ENCODE assay signal across 30 mouse cellular contexts in the genomic region with DNA sequence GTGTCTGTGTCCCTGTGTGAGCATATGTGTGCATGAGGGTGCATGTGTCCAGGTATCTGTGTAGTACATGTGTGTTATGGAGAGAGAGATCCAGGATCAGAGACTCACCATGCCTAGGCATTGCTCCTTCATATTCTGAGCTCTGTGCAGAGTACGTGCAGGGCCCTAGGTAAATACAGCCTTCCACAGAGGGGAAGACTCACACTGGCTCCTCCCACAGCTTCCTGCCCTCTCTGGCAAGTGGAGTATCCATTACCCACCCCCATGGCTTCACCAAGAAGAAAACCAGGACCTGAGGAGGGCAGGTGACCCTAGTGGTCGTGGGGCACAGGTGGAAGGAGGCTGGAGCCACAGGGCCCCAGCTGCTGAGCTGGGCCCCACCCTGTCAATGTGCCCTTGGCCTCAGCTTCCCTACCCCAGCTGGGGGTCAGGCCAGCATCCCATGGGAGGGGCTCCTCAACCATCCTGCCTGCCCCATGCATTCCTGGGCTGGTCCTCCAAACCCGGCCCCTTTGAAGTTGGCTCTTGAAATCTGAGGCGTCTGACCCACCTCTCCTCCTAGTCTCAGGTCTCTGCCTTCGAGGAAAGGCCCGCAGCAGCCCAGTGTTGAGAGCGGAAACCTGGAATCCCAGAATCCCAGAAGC. TPM values are rescaled to one million over a fixed set of nuclear protein-coding genes. Genes with fewer than 3 reads are reported as not detected.
DNase-seq lines count a peak whose midpoint lies in the region; ATAC-seq lines count a peak whose summit lies in the region.
"Had no signal": no experiment of that assay in that cellular context is flagged by ENCODE, and none has a peak within 500 bp of the region (broad histone marks: within the 10 kb centered on the region; RNA-seq: fewer than 3 reads in every experiment).

No protein-coding gene starts in this region.

- no peak overlapping the region for H3K9ac ChIP-seq in heart, embryonic 11.5 days (ENCODE audit: low read depth, low read length)
- no peak overlapping the region for H3K9ac ChIP-seq in lung, embryonic 15.5 days
- H3K9ac ChIP-seq: forebrain, embryonic 13.5 days; heart, embryonic 12.5 days; heart, embryonic 15.5 days; hindbrain, embryonic 13.5 days; intestine, embryonic 15.5 days had no signal

- H3K27me3 ChIP-seq in heart, embryonic 11.5 days (ENCODE audit: control insufficient read depth, insufficient read depth, low read length), result peaks cover 39% of the 10 kb centered on the region
- H3K27me3 ChIP-seq in lung, embryonic 15.5 days, result peaks cover 4% of the 10 kb centered on the region; the same call in 1 of the 2 replicates
- peaks cover 89% of the 10 kb centered on the region for H3K27me3 ChIP-seq in embryonic facial prominence, embryonic 10.5 days (replicated peaks; ENCODE audit: low read depth, poor library complexity, severe bottlenecking)
- H3K27me3 ChIP-seq in limb, embryonic 10.5 days (ENCODE audit: low read depth, poor library complexity, severe bottlenecking), result peaks cover 94% of the 10 kb centered on the region

- DNase-seq in heart, adult 18-20 months, result no peak
- DNase-seq in lung, postnatal 4 days, result no peak
- peak; percentile 63 for DNase-seq in embryonic facial prominence, embryonic 10.5 days (ENCODE audit: low spot score)
- peak; percentile 45 for DNase-seq in limb, embryonic 10.5 days (ENCODE audit: low spot score)
- DNase-seq in frontal cortex, adult 2 months (ENCODE audit: extremely low spot score in 1 of 2, low spot score in 1 of 2), result no peak
- DNase-seq: adrenal gland, adult 8-10 months; adrenal gland, postnatal 25 days; cerebellum, adult 11-12 months; cerebellum, adult 8-10 months; cerebellum, postnatal 10 days; cerebellum, postnatal 36 days; gastrocnemius, adult 2 months; gastrocnemius, postnatal 14 days; heart, adult 2 months; heart, postnatal 10 days; heart, postnatal 36 days had no signal

- 0 out of 2 replicates have a peak, but pooled peaks have one; percentile 14 for ATAC-seq in heart, embryonic 11.5 days (replicated peaks; ENCODE audit: insufficient number of reproducible peaks, low FRiP score, low TSS enrichment)
- peak; percentile 52; the same call in 1 of the 2 replicates for ATAC-seq in lung, embryonic 15.5 days (ENCODE audit: borderline replicate concordance, extremely low read depth, low FRiP score, low TSS enrichment)
- ATAC-seq: activated CD4-positive, CD25-positive, alpha-beta regulatory T cell, adult 4 months; CD4-positive, CD25-positive, alpha-beta regulatory T cell, adult 4 months; forebrain, embryonic 13.5 days; forebrain, embryonic 16.5 days; hindbrain, embryonic 16.5 days; intestine, embryonic 15.5 days had no signal

- H3K4me2 ChIP-seq in heart, embryonic 11.5 days, result no peak overlapping the region
- H3K4me2 ChIP-seq in lung, embryonic 15.5 days, result no peak overlapping the region
- H3K4me2 ChIP-seq: forebrain, embryonic 13.5 days; heart, embryonic 12.5 days; heart, embryonic 15.5 days; hindbrain, embryonic 13.5 days; intestine, embryonic 15.5 days had no signal

- H3K4me3 ChIP-seq in heart, embryonic 11.5 days (ENCODE audit: low read depth, low read length), result no peak overlapping the region
- no peak overlapping the region for H3K4me3 ChIP-seq in lung, embryonic 15.5 days
- 0 out of 2 replicates have a peak overlapping the region, but pooled peaks have one; percentile 6 for H3K4me3 ChIP-seq in embryonic facial prominence, embryonic 10.5 days
- H3K4me3 ChIP-seq in limb, embryonic 10.5 days, result no peak overlapping the region
- H3K4me3 ChIP-seq: forebrain, embryonic 10.5 days; forebrain, embryonic 13.5 days; gastrocnemius, adult 2 months; heart, adult 2 months; heart, embryonic 12.5 days; heart, embryonic 15.5 days; hindbrain, embryonic 10.5 days; hindbrain, embryonic 13.5 days; intestine, embryonic 15.5 days had no signal

- H3K36me3 ChIP-seq in heart, embryonic 11.5 days (ENCODE audit: control insufficient read depth, insufficient read depth, low read length), result no peaks in the 10 kb centered on the region
- H3K36me3 ChIP-seq in lung, embryonic 15.5 days, result no peaks in the 10 kb centered on the region
- no peaks in the 10 kb centered on the region for H3K36me3 ChIP-seq in embryonic facial prominence, embryonic 10.5 days (replicated peaks)
- no peaks in the 10 kb centered on the region for H3K36me3 ChIP-seq in limb, embryonic 10.5 days
- H3K36me3 ChIP-seq: forebrain, embryonic 10.5 days; heart, embryonic 12.5 days; heart, embryonic 15.5 days; hindbrain, embryonic 10.5 days; hindbrain, embryonic 13.5 days; intestine, embryonic 15.5 days had no signal

- no peaks in the 10 kb centered on the region for H3K4me1 ChIP-seq in heart, embryonic 11.5 days (ENCODE audit: control insufficient read depth, insufficient read depth, low read length)
- 0 out of 2 replicates have a peak, but pooled peaks cover 3% of the 10 kb centered on the region for H3K4me1 ChIP-seq in lung, embryonic 15.5 days
- peaks cover 39% of the 10 kb centered on the region for H3K4me1 ChIP-seq in embryonic facial prominence, embryonic 10.5 days
- H3K4me1 ChIP-seq in limb, embryonic 10.5 days, result peaks cover 29% of the 10 kb centered on the region
- H3K4me1 ChIP-seq: heart, embryonic 12.5 days; heart, embryonic 15.5 days; intestine, embryonic 15.5 days had no signal

- H3K9me3 ChIP-seq in heart, embryonic 11.5 days (replicated peaks; ENCODE audit: control insufficient read depth, low read length), result no peaks in the 10 kb centered on the region
- no peaks in the 10 kb centered on the region for H3K9me3 ChIP-seq in lung, embryonic 15.5 days
- H3K9me3 ChIP-seq in embryonic facial prominence, embryonic 10.5 days, result no peaks in the 10 kb centered on the region
- H3K9me3 ChIP-seq in limb, embryonic 10.5 days (replicated peaks), result no peaks in the 10 kb centered on the region
- H3K9me3 ChIP-seq: forebrain, embryonic 10.5 days; forebrain, embryonic 13.5 days; heart, embryonic 12.5 days; heart, embryonic 15.5 days; hindbrain, embryonic 10.5 days; hindbrain, embryonic 13.5 days; intestine, embryonic 15.5 days had no signal

- no peak overlapping the region for H3K27ac ChIP-seq in heart, embryonic 11.5 days (ENCODE audit: low read depth, low read length)
- no peak overlapping the region for H3K27ac ChIP-seq in lung, embryonic 15.5 days
- H3K27ac ChIP-seq in embryonic facial prominence, embryonic 10.5 days (replicated peaks), result no peak overlapping the region
- H3K27ac ChIP-seq in limb, embryonic 10.5 days, result 0 out of 2 replicates have a peak overlapping the region, but pooled peaks have one; percentile 2
- H3K27ac ChIP-seq: forebrain, embryonic 10.5 days; forebrain, embryonic 13.5 days; gastrocnemius, adult 2 months; heart, adult 2 months; heart, embryonic 15.5 days; hindbrain, embryonic 10.5 days; hindbrain, embryonic 13.5 days; intestine, embryonic 15.5 days had no signal

- WGBS in heart, embryonic 11.5 days (ENCODE audit: insufficient replicate concordance), result 32% methylated on average over 7 of the region's 7 CpGs
- 9% methylated on average over 7 of the region's 7 CpGs for WGBS in lung, embryonic 15.5 days
- WGBS in embryonic facial prominence, embryonic 10.5 days, result 29% methylated on average over 7 of the region's 7 CpGs
- 11% methylated on average over 7 of the region's 7 CpGs for WGBS in limb, embryonic 10.5 days

RNA-seq across cellular contexts. Expression of a gene that starts 54.5 kb away (rescaled TPM):
- polyA plus RNA-seq in heart, embryonic 11.5 days (2014; fragmentation: Nextera tagmentation; extraction: Ambion mirVana), result 4.5 and 5.9 TPM in 2 replicates
- under 1 TPM; 0.22 to 0.41 TPM for total RNA-seq in heart, adult 18-20 months (2021)
- 5.8 and 8.7 TPM in 2 replicates for polyA plus RNA-seq in lung, embryonic 15.5 days (2015; fragmentation: Nextera tagmentation; extraction: Ambion mirVana)
- polyA plus RNA-seq in embryonic facial prominence, embryonic 10.5 days (2016; fragmentation: Nextera tagmentation; extraction: Ambion mirVana), result 7.1 and 7.6 TPM in 2 replicates
- polyA plus RNA-seq in limb, embryonic 10.5 days (2016; fragmentation: Nextera tagmentation; extraction: Ambion mirVana), result 4.2 and 8.0 TPM in 2 replicates
- polyA plus RNA-seq in frontal cortex, adult 2 months (2012; rRNA removed), result 0.42 and 0.64 TPM in 2 replicates
- total RNA-seq: MEL had no signal
- polyA plus RNA-seq: activated CD4-positive, CD25-positive, alpha-beta regulatory T cell, adult 4 months had no signal

Comparison
In these comparisons a context has a peak if more than half of its experiments do, and no peak if none do; other contexts are left out.
1. DNase-seq: peak in embryonic facial prominence, embryonic 10.5 days (single experiment) and limb, embryonic 10.5 days (single experiment); none in heart, adult 18-20 months (0 of 2), lung, postnatal 4 days (0 of 2) and frontal cortex, adult 2 months (0 of 2).